In genomic region chr13:24581833-24582232, GRCm38 (mm10) we compare ENCODE assay signal across 10 mouse cellular contexts. TPM values are rescaled to one million over a fixed set of nuclear protein-coding genes. Genes with fewer than 3 reads are reported as not detected.
DNase-seq lines count a peak whose midpoint lies in the region; ATAC-seq and TF ChIP-seq lines count a peak whose summit lies in the region.
"Had no signal": no experiment of that assay in that cellular context is flagged by ENCODE, and none has a peak within 500 bp of the region (broad histone marks: within the 10 kb centered on the region; RNA-seq: fewer than 3 reads in every experiment).

Gene Ripor2, plus strand, starts transcription at chr13:24582189.

- no peak for ATAC-seq in liver, embryonic 13.5 days (ENCODE audit: low read depth)
- ATAC-seq in intestine, postnatal 0 days = no peak

- peak; percentile 45 for DNase-seq in heart, adult 11 months
- DNase-seq in heart, postnatal 36 days = no peak
- no peak for DNase-seq in thymus, adult 2 months
- no peak for DNase-seq in thymus, postnatal 36 days
- no peak for DNase-seq in liver, embryonic 13.5 days
- DNase-seq in testis, postnatal 10 days (ENCODE audit: low spot score) = no peak
- no peak for DNase-seq in embryo, embryonic 10.5 days (ENCODE audit: low spot score)
- DNase-seq: adrenal gland, postnatal 25 days had no signal

- intact Hi-C loops in heart, postnatal 36 days (cut with DNase I) = no loop called here

- peaks cover 2% of the 10 kb centered on the region for H3K4me1 ChIP-seq in thymus, adult 2 months (replicated peaks; ENCODE audit: control insufficient read depth, insufficient read depth, low read length)
- H3K4me1 ChIP-seq in liver, embryonic 13.5 days (replicated peaks) = peaks cover 44% of the 10 kb centered on the region
- no peaks in the 10 kb centered on the region for H3K4me1 ChIP-seq in intestine, postnatal 0 days (replicated peaks; ENCODE audit: control insufficient read depth, insufficient read depth, low read length)

- TF ChIP-seq POLR2A in thymus, adult 2 months (IDR thresholded peaks at IDR 0.05; ENCODE audit: control insufficient read depth, extremely low read depth, insufficient read depth, low read length, poor library complexity) = no peak

- H3K4me3 ChIP-seq in thymus, adult 2 months (ENCODE audit: control insufficient read depth, insufficient read depth, low read length) = no peak within 1 kb of the TSS
- no peak within 1 kb of the TSS for H3K4me3 ChIP-seq in liver, embryonic 13.5 days (replicated peaks)
- H3K4me3 ChIP-seq in intestine, postnatal 0 days (ENCODE audit: low read depth, low read length) = no peak within 1 kb of the TSS

- no peak within 1 kb of the TSS for H3K27ac ChIP-seq in thymus, adult 2 months (ENCODE audit: control insufficient read depth, insufficient read depth, low read length)
- H3K27ac ChIP-seq in liver, embryonic 13.5 days = peak within 1 kb of the TSS; percentile 48; the same call in 1 of the 2 replicates
- no peak within 1 kb of the TSS for H3K27ac ChIP-seq in intestine, postnatal 0 days (ENCODE audit: low read depth, low read length)
- H3K27ac ChIP-seq: stomach, postnatal 0 days had no signal

- H3K9ac ChIP-seq in liver, embryonic 13.5 days = peak within 1 kb of the TSS; percentile 8; the same call in 1 of the 2 replicates
- no peak within 1 kb of the TSS for H3K9ac ChIP-seq in intestine, postnatal 0 days (ENCODE audit: low read depth, low read length)

- no peaks in the 10 kb centered on the region for H3K27me3 ChIP-seq in thymus, adult 2 months (ENCODE audit: control insufficient read depth, insufficient read depth, low read length)
- H3K27me3 ChIP-seq in liver, embryonic 13.5 days = no peaks in the 10 kb centered on the region
- H3K27me3 ChIP-seq in intestine, postnatal 0 days (replicated peaks; ENCODE audit: control insufficient read depth, insufficient read depth, low read length) = no peaks in the 10 kb centered on the region

- peak within 1 kb of the TSS; percentile 34 for H3K4me2 ChIP-seq in liver, embryonic 13.5 days
- H3K4me2 ChIP-seq in intestine, postnatal 0 days (replicated peaks; ENCODE audit: low read depth) = no peak within 1 kb of the TSS

- no peak for TF ChIP-seq CTCF in thymus, adult 2 months (IDR thresholded peaks at IDR 0.05; ENCODE audit: borderline replicate concordance, control insufficient read depth, extremely low read depth, insufficient read depth, low read length, poor library complexity)
- no peak for TF ChIP-seq CTCF in intestine, postnatal 0 days (IDR thresholded peaks at IDR 0.05; ENCODE audit: low read depth)

- H3K36me3 ChIP-seq in thymus, adult 2 months (ENCODE audit: control insufficient read depth, insufficient read depth, low read length) = no peaks in the 10 kb centered on the region
- H3K36me3 ChIP-seq in liver, embryonic 13.5 days = no peaks in the 10 kb centered on the region
- H3K36me3 ChIP-seq in intestine, postnatal 0 days (ENCODE audit: control insufficient read depth, insufficient read depth) = no peaks in the 10 kb centered on the region

- WGBS in thymus, adult 2 months = 96% methylated on average over 10 of the region's 10 CpGs
- WGBS in liver, embryonic 13.5 days (ENCODE audit: insufficient replicate concordance) = 87% methylated on average over 10 of the region's 10 CpGs
- WGBS in intestine, postnatal 0 days = 83% methylated on average over 10 of the region's 10 CpGs

- no peaks in the 10 kb centered on the region for H3K9me3 ChIP-seq in liver, embryonic 13.5 days (replicated peaks)
- H3K9me3 ChIP-seq in intestine, postnatal 0 days (ENCODE audit: control insufficient read depth) = no peaks in the 10 kb centered on the region

RNA-seq across cellular contexts. Expression of gene Ripor2, which starts in this region (rescaled TPM):
- 1 to 10 TPM; 5.7 to 5.9 TPM for total RNA-seq in heart, postnatal 36 days (2021)
- polyA plus RNA-seq in thymus, adult 2 months (2012; rRNA removed) = 34.3 and 36.5 TPM in 2 replicates
- 3.9 and 4.9 TPM in 2 replicates for polyA plus RNA-seq in liver, embryonic 13.5 days (2015; fragmentation: Nextera tagmentation; extraction: Ambion mirVana)
- 0.70 and 0.80 TPM in 2 replicates for polyA plus RNA-seq in intestine, postnatal 0 days (2015; fragmentation: Nextera tagmentation; extraction: Ambion mirVana)
